Mouse (Mus musculus) CD8-positive naive resting alpha-beta T cell, adult 2 months (primary cell): ENCODE results near the gene Gbf1.

ENCODE experiments used
- DNase-seq, 2 experiments: peaks; one replicate each; pipeline ENCODE4 v3.0.0; 2022; ENCODE audit warnings: low read depth in 2 of 2, low spot score in 2 of 2

Gene Gbf1

GRCm38 (mm10) chr19:46220116-46220515 is 67.8 kb downstream of the Gbf1 start:
- DNase-seq: no peak

GRCm38 (mm10) chr19:46223118-46223517 is 70.8 kb downstream of the Gbf1 start:
- DNase-seq: no peak

GRCm38 (mm10) chr19:46224882-46225281 is 72.6 kb downstream of the Gbf1 start:
- no peak for DNase-seq

- no peak for DNase-seq
These were observed 73.2 kb downstream of the Gbf1 start for GRCm38 (mm10) chr19:46225506-46225905.

DNA sequence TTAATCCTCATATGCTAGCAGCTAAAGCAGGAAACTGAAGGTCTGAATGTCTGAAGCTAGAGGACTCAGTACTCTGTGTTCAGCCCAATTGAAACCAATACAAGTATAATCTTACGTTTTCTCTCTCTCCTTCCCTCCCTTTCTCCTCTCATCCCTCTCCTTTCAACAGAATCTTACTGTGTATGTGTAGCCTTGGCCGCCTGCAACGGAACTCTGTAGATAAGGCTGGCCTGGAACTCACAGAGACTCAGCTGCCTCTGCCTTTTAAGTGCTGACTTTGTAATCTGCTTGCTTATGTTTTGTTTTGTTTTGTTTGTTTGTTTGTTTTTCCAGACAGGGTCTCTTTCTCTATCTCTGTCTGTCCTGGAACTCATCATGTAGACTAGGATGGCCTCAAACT is 74.0 kb downstream of the Gbf1 start:
- no peak for DNase-seq

DNA sequence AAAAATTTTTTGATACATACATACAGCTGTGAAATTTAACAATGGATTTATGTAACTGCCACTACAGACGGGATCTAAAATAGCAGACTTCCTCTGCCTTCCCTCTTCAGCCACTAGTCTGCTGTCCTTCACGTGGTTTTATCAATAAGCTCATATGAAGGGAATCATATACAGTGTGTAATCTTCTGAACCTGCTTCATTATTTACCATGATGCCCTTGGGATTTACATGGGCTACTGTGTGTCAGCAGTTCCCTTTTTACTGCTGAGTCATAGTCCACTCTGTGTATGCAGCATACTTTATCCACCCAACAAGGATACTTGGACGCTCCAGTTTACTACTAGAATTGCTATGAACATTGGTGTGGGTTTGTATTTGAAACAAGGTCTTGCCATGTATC is 75.0 kb downstream of the Gbf1 start:
- DNase-seq: no peak

- DNase-seq: no peak
These were observed 82.1 kb downstream of the Gbf1 start for GRCm38 (mm10) chr19:46234450-46234849.

GRCm38 (mm10) chr19:46236658-46237057 is 84.3 kb downstream of the Gbf1 start:
- no peak for DNase-seq

DNA sequence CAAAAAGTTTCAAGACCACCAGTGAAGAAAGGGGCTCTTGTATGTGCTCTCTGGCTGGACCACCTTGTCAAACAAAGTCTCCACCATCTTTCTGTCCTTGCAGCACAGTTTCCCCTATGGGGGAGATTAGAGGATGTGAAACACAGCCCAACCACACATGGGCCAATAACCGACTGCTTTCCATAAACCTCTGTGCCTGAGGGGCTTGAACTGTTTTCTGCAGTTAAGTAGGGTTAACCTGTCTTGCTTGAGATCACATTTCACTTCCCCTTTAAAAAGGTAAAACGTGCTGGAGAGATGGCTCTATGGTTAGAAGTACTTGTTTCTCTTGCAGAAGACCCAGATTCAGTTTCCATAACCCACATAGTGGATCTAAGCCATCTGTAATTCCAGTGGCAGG is 87.9 kb downstream of the Gbf1 start:
- DNase-seq: no peak

DNA sequence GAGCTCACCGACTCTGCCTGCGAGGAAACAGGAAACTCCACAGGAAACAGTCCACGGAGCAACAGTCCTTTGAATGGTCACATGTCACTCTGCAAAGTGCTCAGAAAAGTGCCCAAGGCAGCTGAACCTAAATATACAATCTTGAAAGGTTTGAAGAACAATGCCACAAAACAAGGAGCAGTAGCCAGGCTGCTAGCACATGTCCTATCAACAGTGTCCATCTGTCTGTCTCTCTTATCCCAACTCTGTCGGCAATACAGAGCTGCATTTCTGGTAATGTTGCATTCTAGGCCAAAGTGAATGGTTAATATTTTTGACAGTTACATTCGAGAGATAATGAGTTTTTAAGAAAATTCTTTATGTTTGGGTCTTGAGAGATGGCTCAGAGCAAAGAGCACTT is 90.1 kb downstream of the Gbf1 start:
- no peak for DNase-seq

DNA sequence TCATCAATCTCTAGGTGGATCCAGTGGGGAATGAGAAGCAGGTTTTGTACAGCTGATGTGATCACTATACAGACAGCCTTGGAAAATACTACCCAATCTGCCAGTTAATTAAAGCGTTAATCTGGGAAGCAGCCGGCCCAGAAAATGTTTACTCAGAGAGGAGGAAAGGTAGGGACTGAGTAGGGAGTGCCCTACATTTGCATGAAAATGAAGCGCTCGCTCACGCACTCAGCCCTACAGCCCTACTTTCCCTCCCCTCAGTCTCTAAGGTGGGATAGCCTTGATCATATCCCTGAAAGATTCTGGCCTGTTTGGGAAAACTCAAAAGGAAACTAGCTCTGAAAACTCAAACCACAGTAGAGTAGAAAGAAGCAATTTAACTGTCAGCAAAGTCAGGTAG is 92.3 kb downstream of the Gbf1 start:
- DNase-seq: no peak

DNA sequence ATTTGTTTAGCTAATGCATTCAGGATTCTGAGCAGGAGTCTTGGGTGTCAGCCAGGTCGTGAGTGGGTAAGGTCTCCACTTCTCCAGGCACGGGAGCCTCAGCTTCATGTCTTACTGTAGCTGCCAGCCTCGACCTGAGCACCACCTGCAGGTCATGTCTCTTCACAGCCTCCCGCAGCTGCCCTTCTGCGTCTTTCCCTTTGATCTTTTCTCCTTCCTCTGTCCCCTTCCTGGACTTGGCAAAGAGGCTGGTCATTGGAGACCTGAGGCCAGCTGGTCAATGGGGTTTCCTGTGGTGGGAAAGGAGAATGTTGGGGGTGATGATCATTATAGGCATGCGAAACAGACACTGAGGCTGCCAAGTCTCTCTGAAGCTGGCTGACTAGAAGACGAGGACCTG is 96.7 kb downstream of the Gbf1 start:
- DNase-seq: no peak

- peak in 1 of 2 experiments; percentile 35 for DNase-seq
These were observed 101.9 kb downstream of the Gbf1 start for GRCm38 (mm10) chr19:46254163-46254752.

GRCm38 (mm10) chr19:46264762-46265161 is 112.5 kb downstream of the Gbf1 start:
- no peak for DNase-seq

GRCm38 (mm10) chr19:46275307-46275706 is 123.0 kb downstream of the Gbf1 start:
- DNase-seq: peak in 1 of 2 experiments; percentile 21

GRCm38 (mm10) chr19:46282081-46282849 is 130.0 kb downstream of the Gbf1 start:
- no peak for DNase-seq

- no peak for DNase-seq
These were observed 132.4 kb downstream of the Gbf1 start for GRCm38 (mm10) chr19:46284686-46285085.

DNA sequence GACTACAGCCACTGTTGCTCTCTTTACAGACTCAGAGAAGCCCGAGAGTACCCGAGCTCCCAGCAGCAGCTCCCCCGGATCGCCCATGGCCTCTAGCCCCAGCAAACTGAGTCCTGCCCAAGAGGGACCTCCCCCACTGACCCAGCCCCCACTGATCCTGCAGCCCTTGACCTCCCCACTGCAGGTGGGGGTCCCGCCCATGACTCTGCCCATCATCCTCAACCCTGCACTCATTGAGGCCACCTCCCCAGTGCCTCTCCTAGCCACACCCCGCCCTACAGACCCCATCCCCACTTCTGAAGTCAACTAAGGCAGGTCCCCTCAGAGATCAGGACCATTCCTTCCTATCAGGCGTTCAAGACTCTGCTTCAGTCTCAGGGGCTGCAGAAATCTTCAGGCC is 133.3 kb downstream of the Gbf1 start:
- DNase-seq: no peak

DNA sequence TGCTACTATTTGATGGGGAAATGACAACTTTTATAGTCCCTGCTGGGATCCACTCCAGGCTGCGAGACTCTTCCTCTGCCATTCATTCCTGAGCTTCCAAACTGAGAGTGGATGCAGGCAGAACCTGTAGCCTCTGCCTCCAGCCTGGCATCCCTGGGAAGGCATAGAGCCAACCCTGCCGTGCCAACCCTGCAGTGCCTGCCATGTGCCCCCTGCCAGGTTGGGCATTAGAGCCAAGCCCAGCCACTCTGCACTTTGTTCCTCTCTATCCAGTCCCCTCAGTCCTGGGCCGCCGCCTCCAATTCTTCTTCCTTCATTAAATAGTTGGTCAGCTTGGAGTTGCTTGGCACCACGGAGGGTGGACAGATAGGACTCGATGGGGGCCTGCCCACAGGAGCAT is 133.7 kb downstream of the Gbf1 start:
- DNase-seq: no peak

- no peak for DNase-seq
These were observed 134.6 kb downstream of the Gbf1 start for GRCm38 (mm10) chr19:46286926-46287325.

DNA sequence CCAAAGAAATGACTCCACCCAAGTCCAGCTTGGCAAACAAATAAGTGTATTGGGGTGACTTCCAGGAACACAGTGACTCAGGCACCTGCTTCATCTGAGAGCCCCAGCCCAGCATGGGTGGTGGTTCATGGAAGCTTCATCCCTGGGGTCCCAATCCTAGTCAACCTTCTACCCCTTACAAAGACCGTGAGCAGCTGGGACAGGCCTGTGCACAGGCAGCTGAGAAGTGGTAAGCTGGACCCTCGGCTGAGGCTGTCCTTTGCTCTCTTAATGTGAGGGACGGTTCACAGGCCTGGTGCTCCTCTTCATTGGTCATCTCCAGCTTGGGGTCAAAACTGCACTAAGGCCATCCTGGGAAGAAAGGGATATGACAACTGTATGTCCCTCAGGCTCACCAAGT is 135.3 kb downstream of the Gbf1 start:
- DNase-seq: no peak

DNA sequence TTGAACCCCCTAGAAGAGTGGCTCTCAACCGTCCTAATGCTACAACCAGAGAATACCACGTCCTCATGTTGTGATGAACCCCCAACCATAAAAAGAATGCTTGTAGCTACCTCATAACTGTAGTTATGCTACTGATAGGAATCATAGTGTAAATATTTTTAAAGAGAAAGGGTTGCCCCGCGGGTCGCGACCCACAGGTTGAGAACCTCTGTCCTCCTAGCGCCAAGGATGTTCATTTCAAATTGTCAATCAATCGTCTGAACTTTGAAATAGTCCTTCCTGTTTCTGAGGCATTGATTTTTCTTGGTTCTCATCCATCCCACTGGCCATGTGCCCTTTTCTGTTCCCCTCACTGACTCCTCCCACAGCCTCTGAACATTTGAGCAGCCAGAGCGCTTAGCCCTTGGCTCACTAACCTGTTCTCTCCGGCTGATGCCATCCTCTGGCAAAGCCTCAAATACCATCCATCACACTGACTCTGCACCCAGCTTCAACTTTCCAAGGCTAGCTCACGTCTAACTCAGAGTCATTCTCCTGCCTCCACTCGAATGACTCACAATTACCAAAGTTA is 138.3 kb downstream of the Gbf1 start:
- no peak for DNase-seq

- no peak for DNase-seq
These were observed 144.6 kb downstream of the Gbf1 start for GRCm38 (mm10) chr19:46296938-46297337.
